ENCODE assay signal across 8 mouse cellular contexts in genomic region chr13:24832131-24832810, GRCm38 (mm10). TPM values are rescaled to one million over a fixed set of nuclear protein-coding genes. Genes with fewer than 3 reads are reported as not detected.
A peak's percentile ranks its signal among the peaks of the same experiment; 100 is the strongest.
DNase-seq lines count a peak whose midpoint lies in the region; ATAC-seq and TF ChIP-seq lines count a peak whose summit lies in the region.

No protein-coding gene starts in this region.

- no peak for TF ChIP-seq POLR2A in thymus, adult 2 months (IDR thresholded peaks at IDR 0.05; ENCODE audit: control insufficient read depth, extremely low read depth, insufficient read depth, low read length, poor library complexity)
- no peak for TF ChIP-seq POLR2A in limb, embryonic 14.5 days (IDR thresholded peaks at IDR 0.05; ENCODE audit: borderline replicate concordance, extremely low read depth, insufficient read depth, insufficient read length)

- peak overlapping the region; percentile 92 for H3K9ac ChIP-seq in limb, embryonic 14.5 days (ENCODE audit: low read depth, low read length, severe bottlenecking)
- peak overlapping the region; percentile 95 for H3K9ac ChIP-seq in stomach, postnatal 0 days (ENCODE audit: low read length)

- H3K27me3 ChIP-seq in thymus, adult 2 months (ENCODE audit: control insufficient read depth, insufficient read depth, low read length): no peaks in the 10 kb centered on the region
- no peaks in the 10 kb centered on the region for H3K27me3 ChIP-seq in limb, embryonic 14.5 days (ENCODE audit: control insufficient read depth, insufficient read depth, low read length)
- no peaks in the 10 kb centered on the region for H3K27me3 ChIP-seq in stomach, postnatal 0 days (ENCODE audit: control insufficient read depth, insufficient read depth, low read length)

- peak; percentile 57 for DNase-seq in embryo, embryonic 10.5 days (ENCODE audit: low spot score)
- DNase-seq in embryo, embryonic 11 days: no peak
- no peak for DNase-seq in thymus, adult 2 months
- DNase-seq in thymus, postnatal 4 days: no peak
- no peak for DNase-seq in limb, embryonic 14.5 days (ENCODE audit: low spot score)
- DNase-seq in stomach, postnatal 0 days (ENCODE audit: low spot score): no peak
- no peak for DNase-seq in frontal cortex, postnatal 36 days (ENCODE audit: low spot score in 2 of 2)
- DNase-seq in left cerebral cortex, postnatal 14 days (ENCODE audit: low spot score in 2 of 2): no peak

- peak overlapping the region; percentile 74 for H3K4me2 ChIP-seq in limb, embryonic 14.5 days (replicated peaks; ENCODE audit: low read depth, low read length, severe bottlenecking)
- peak overlapping the region; percentile 85 for H3K4me2 ChIP-seq in stomach, postnatal 0 days (replicated peaks; ENCODE audit: low read depth)

- peaks cover 3% of the 10 kb centered on the region; the same call in 1 of the 2 replicates for H3K4me1 ChIP-seq in thymus, adult 2 months (replicated peaks; ENCODE audit: control insufficient read depth, insufficient read depth, low read length)
- peaks cover 20% of the 10 kb centered on the region for H3K4me1 ChIP-seq in limb, embryonic 14.5 days (ENCODE audit: control insufficient read depth, insufficient read depth, low read length)
- 0 out of 2 replicates have a peak, but pooled peaks cover 3% of the 10 kb centered on the region for H3K4me1 ChIP-seq in stomach, postnatal 0 days (replicated peaks; ENCODE audit: control insufficient read depth, insufficient read depth)

- H3K9me3 ChIP-seq in limb, embryonic 14.5 days (ENCODE audit: control insufficient read depth, low read length): no peaks in the 10 kb centered on the region
- H3K9me3 ChIP-seq in stomach, postnatal 0 days (ENCODE audit: control insufficient read depth, low read length): no peaks in the 10 kb centered on the region

- intact Hi-C loops in left cerebral cortex, postnatal 14 days (cut with DNase I): no loop called here

- TF ChIP-seq EP300 in stomach, postnatal 0 days (optimal IDR thresholded peaks at IDR 0.05): no peak

- no peak for ATAC-seq in limb, embryonic 14.5 days (ENCODE audit: low FRiP score, low read depth)
- peak; percentile 1; the same call in 1 of the 2 replicates for ATAC-seq in stomach, postnatal 0 days (ENCODE audit: low FRiP score, low TSS enrichment)

- peak overlapping the region; percentile 37 for H3K27ac ChIP-seq in thymus, adult 2 months (ENCODE audit: control insufficient read depth, insufficient read depth, low read length)
- H3K27ac ChIP-seq in limb, embryonic 14.5 days (replicated peaks; ENCODE audit: low read depth, low read length): peak overlapping the region; percentile 86
- H3K27ac ChIP-seq in stomach, postnatal 0 days (replicated peaks): peak overlapping the region; percentile 96

- H3K36me3 ChIP-seq in thymus, adult 2 months (ENCODE audit: control insufficient read depth, insufficient read depth, low read length): no peaks in the 10 kb centered on the region
- H3K36me3 ChIP-seq in limb, embryonic 14.5 days (ENCODE audit: control insufficient read depth, insufficient read depth, low read length): peaks cover 4% of the 10 kb centered on the region; the same call in 1 of the 2 replicates
- no peaks in the 10 kb centered on the region for H3K36me3 ChIP-seq in stomach, postnatal 0 days (ENCODE audit: control insufficient read depth, insufficient read depth, low read length)

- H3K4me3 ChIP-seq in thymus, adult 2 months (ENCODE audit: control insufficient read depth, insufficient read depth, low read length): peak overlapping the region; percentile 67
- H3K4me3 ChIP-seq in limb, embryonic 14.5 days (replicated peaks; ENCODE audit: low read length): peak overlapping the region; percentile 94
- H3K4me3 ChIP-seq in stomach, postnatal 0 days (ENCODE audit: low read depth, low read length): peak overlapping the region; percentile 92

- 5% methylated on average over 21 of the region's 21 CpGs for WGBS in thymus, adult 2 months
- 6% methylated on average over 20 of the region's 21 CpGs for WGBS in limb, embryonic 14.5 days
- 1% methylated on average over 21 of the region's 21 CpGs for WGBS in stomach, postnatal 0 days

- TF ChIP-seq CTCF in thymus, adult 2 months (IDR thresholded peaks at IDR 0.05; ENCODE audit: borderline replicate concordance, control insufficient read depth, extremely low read depth, insufficient read depth, low read length, poor library complexity): no peak
- TF ChIP-seq CTCF in stomach, postnatal 0 days (IDR thresholded peaks at IDR 0.05; ENCODE audit: low read depth): no peak

RNA-seq across cellular contexts. Expression of gene Tdp2, which starts 0.8 kb away (rescaled TPM):
- 40.3 and 42.4 TPM in 2 replicates for polyA plus RNA-seq in thymus, adult 2 months (2012; rRNA removed)
- 66.9 and 68.2 TPM in 2 replicates for polyA plus RNA-seq in limb, embryonic 14.5 days (2012; rRNA removed)
- 41.5 and 51.9 TPM in 2 replicates for polyA plus RNA-seq in limb, embryonic 14.5 days (2014; fragmentation: Nextera tagmentation; extraction: Ambion mirVana)
- 21.6 and 22.0 TPM in 2 replicates for polyA plus RNA-seq in stomach, postnatal 0 days (2015; fragmentation: Nextera tagmentation; extraction: Ambion mirVana)
- total RNA-seq in left cerebral cortex, postnatal 14 days (2021): 10 to 100 TPM; 18.7 to 20.9 TPM

RNA-seq across cellular contexts. Expression of gene Acot13, which starts 0.9 kb away (rescaled TPM):
- 49.8 and 51.5 TPM in 2 replicates for polyA plus RNA-seq in thymus, adult 2 months (2012; rRNA removed)
- polyA plus RNA-seq in limb, embryonic 14.5 days (2012; rRNA removed): 35.5 and 44.8 TPM in 2 replicates
- polyA plus RNA-seq in limb, embryonic 14.5 days (2014; fragmentation: Nextera tagmentation; extraction: Ambion mirVana): 70.5 and 76.7 TPM in 2 replicates
- polyA plus RNA-seq in stomach, postnatal 0 days (2015; fragmentation: Nextera tagmentation; extraction: Ambion mirVana): 111 and 117 TPM in 2 replicates
- 10 to 100 TPM; 66.2 to 71.8 TPM for total RNA-seq in left cerebral cortex, postnatal 14 days (2021)

RNA-seq across cellular contexts. Expression of gene D130043K22Rik, which starts 12.7 kb away (rescaled TPM):
- 0.12 and 0.13 TPM in 2 replicates for polyA plus RNA-seq in thymus, adult 2 months (2012; rRNA removed)
- 0.09 and 0.11 TPM in 2 replicates for polyA plus RNA-seq in limb, embryonic 14.5 days (2012; rRNA removed)
- 0.04 TPM in 2 replicates for polyA plus RNA-seq in limb, embryonic 14.5 days (2014; fragmentation: Nextera tagmentation; extraction: Ambion mirVana)
- polyA plus RNA-seq in stomach, postnatal 0 days (2015; fragmentation: Nextera tagmentation; extraction: Ambion mirVana): 0.19 and 0.58 TPM in 2 replicates
- 10 to 100 TPM; 34.0 to 34.1 TPM for total RNA-seq in left cerebral cortex, postnatal 14 days (2021)

RNA-seq across cellular contexts. Expression of gene BC005537, which starts 30.8 kb away (rescaled TPM):
- polyA plus RNA-seq in thymus, adult 2 months (2012; rRNA removed): 48.8 and 53.7 TPM in 2 replicates
- polyA plus RNA-seq in limb, embryonic 14.5 days (2012; rRNA removed): 70.5 and 87.7 TPM in 2 replicates
- polyA plus RNA-seq in limb, embryonic 14.5 days (2014; fragmentation: Nextera tagmentation; extraction: Ambion mirVana): 29.3 and 32.0 TPM in 2 replicates
- 11.0 and 11.1 TPM in 2 replicates for polyA plus RNA-seq in stomach, postnatal 0 days (2015; fragmentation: Nextera tagmentation; extraction: Ambion mirVana)
- 100 to 1,000 TPM; 172 to 188 TPM for total RNA-seq in left cerebral cortex, postnatal 14 days (2021)

Comparison
In these comparisons a context has a peak if more than half of its experiments do, and no peak if none do; other contexts are left out.
1. H3K27ac ChIP-seq: peak in every context shown above with its lines; median percentile 96 in stomach, postnatal 0 days; 86 in limb, embryonic 14.5 days; 37 in thymus, adult 2 months.